Mouse (Mus musculus) forelimb bud, embryonic 11.5 days (tissue): ENCODE measurements around the gene Perp.

Experiments used
- DNase-seq: peaks from one replicate; pipeline ENCODE4 v3.0.0-alpha.2; 2012; ENCODE audit warnings: low read depth, low spot score

Perp gene

GRCm38 (mm10) chr10:18844441-18845286 lies at the start of gene Perp:
Gene Perp (plus strand): TSS chr10:18845020.
- DNase-seq, result peak; percentile 39

GRCm38 (mm10) chr10:18811751-18812150 lies 33.1 kb upstream of the Perp start:
- DNase-seq, result no peak

- DNase-seq, result peak; percentile 57
Observed at GRCm38 (mm10) chr10:18816560-18816959, 28.3 kb upstream of the Perp start.

GRCm38 (mm10) chr10:18825143-18825542 lies 19.7 kb upstream of the Perp start:
- DNase-seq, result no peak

GRCm38 (mm10) chr10:18826107-18826506 lies 18.7 kb upstream of the Perp start:
- DNase-seq, result no peak

GRCm38 (mm10) chr10:18827936-18828335 lies 16.9 kb upstream of the Perp start:
- DNase-seq, result no peak

GRCm38 (mm10) chr10:18830359-18830758 lies 14.5 kb upstream of the Perp start:
- no peak for DNase-seq

GRCm38 (mm10) chr10:18831823-18832222 lies 13.0 kb upstream of the Perp start:
- no peak for DNase-seq

- no peak for DNase-seq
Observed at GRCm38 (mm10) chr10:18834389-18834788, 10.4 kb upstream of the Perp start.

- no peak for DNase-seq
Observed at GRCm38 (mm10) chr10:18835684-18836479, 8.9 kb upstream of the Perp start.

GRCm38 (mm10) chr10:18839530-18839929 lies 5.3 kb upstream of the Perp start:
- DNase-seq, result no peak

GRCm38 (mm10) chr10:18840736-18841135 lies 4.1 kb upstream of the Perp start:
- DNase-seq, result no peak

- no peak for DNase-seq
Observed at GRCm38 (mm10) chr10:18845287-18845662, 455 bp downstream of the Perp start.

GRCm38 (mm10) chr10:18845711-18846110 lies 891 bp downstream of the Perp start:
- no peak for DNase-seq

- DNase-seq, result no peak
Observed at GRCm38 (mm10) chr10:18846474-18847264, 1.8 kb downstream of the Perp start.

- DNase-seq, result no peak
Observed at GRCm38 (mm10) chr10:18850177-18850576, 5.4 kb downstream of the Perp start.

- no peak for DNase-seq
Observed at GRCm38 (mm10) chr10:18853417-18853816, 8.6 kb downstream of the Perp start.

- DNase-seq, result no peak
Observed at GRCm38 (mm10) chr10:18857244-18857643, 12.4 kb downstream of the Perp start.

GRCm38 (mm10) chr10:18859632-18860031 lies 14.8 kb downstream of the Perp start:
- DNase-seq, result no peak

- no peak for DNase-seq
Observed at GRCm38 (mm10) chr10:18860119-18860824, 15.5 kb downstream of the Perp start.

GRCm38 (mm10) chr10:18860831-18861230 lies 16.0 kb downstream of the Perp start:
- no peak for DNase-seq
